In the genomic region with DNA sequence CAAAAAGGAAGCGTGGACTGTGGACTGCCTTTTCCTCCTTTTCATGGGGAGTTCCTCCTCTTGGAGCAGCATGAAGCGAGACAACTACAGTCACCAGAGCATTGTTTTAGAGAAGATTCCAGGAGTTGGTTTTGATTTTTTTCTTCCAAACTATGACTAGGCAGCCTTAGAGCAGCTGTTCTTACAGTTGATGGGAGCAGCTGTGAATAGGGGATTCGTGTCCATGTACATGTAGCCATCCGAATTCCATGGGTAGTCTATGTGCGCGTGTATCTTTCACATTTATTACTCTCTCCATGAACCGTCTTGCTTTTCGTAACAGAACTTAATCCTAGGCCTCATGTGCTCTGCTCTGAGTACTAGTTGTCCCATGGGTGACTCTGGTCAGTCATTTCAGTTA, we compare ENCODE assay signal across 17 mouse cellular contexts.
DNase-seq lines count a peak whose midpoint lies in the region; ATAC-seq and TF ChIP-seq lines count a peak whose summit lies in the region.
"Had no signal": no experiment of that assay in that cellular context is flagged by ENCODE, and none has a peak within 500 bp of the region (broad histone marks: within the 10 kb centered on the region; RNA-seq: fewer than 3 reads in every experiment).

No protein-coding gene starts in this region.

- intact Hi-C loops in heart, adult 2 months (cut with DNase I), result no loop called here
- intact Hi-C loops in heart, postnatal 14 days (cut with DNase I), result no loop called here

- 63% methylated on average over 8 of the region's 8 CpGs for WGBS in heart, adult 2 months
- 85% methylated on average over 8 of the region's 8 CpGs for WGBS in intestine, embryonic 14.5 days
- WGBS in intestine, postnatal 0 days, result 83% methylated on average over 8 of the region's 8 CpGs
- WGBS in embryonic facial prominence, embryonic 13.5 days, result 87% methylated on average over 8 of the region's 8 CpGs
- 88% methylated on average over 8 of the region's 8 CpGs for WGBS in small intestine, adult 2 months
- 97% methylated on average over 8 of the region's 8 CpGs for WGBS in forebrain, embryonic 13.5 days

- no peak overlapping the region for H3K4me2 ChIP-seq in intestine, embryonic 14.5 days (ENCODE audit: low read length)
- no peak overlapping the region for H3K4me2 ChIP-seq in intestine, postnatal 0 days (replicated peaks; ENCODE audit: low read depth)
- no peak overlapping the region for H3K4me2 ChIP-seq in embryonic facial prominence, embryonic 13.5 days
- H3K4me2 ChIP-seq in forebrain, embryonic 13.5 days, result no peak overlapping the region

- no peak for ATAC-seq in intestine, embryonic 14.5 days (replicated peaks; ENCODE audit: low FRiP score, low TSS enrichment, low read depth)
- no peak for ATAC-seq in intestine, postnatal 0 days
- ATAC-seq in embryonic facial prominence, embryonic 13.5 days (ENCODE audit: insufficient number of reproducible peaks, insufficient read depth, low FRiP score, low TSS enrichment, low read depth), result no peak
- ATAC-seq in forebrain, embryonic 13.5 days, result no peak
- ATAC-seq: hindbrain, embryonic 16.5 days; Patski had no signal

- H3K79me2 ChIP-seq in heart, adult 2 months (replicated peaks; ENCODE audit: control insufficient read depth, insufficient read depth, low read length), result no peaks in the 10 kb centered on the region

- H3K4me3 ChIP-seq in heart, adult 2 months, result no peak overlapping the region
- no peak overlapping the region for H3K4me3 ChIP-seq in intestine, embryonic 14.5 days (ENCODE audit: low read depth, low read length)
- H3K4me3 ChIP-seq in intestine, postnatal 0 days (ENCODE audit: low read depth, low read length), result no peak overlapping the region
- no peak overlapping the region for H3K4me3 ChIP-seq in embryonic facial prominence, embryonic 13.5 days
- H3K4me3 ChIP-seq in small intestine, adult 2 months (ENCODE audit: low read depth, low read length), result no peak overlapping the region
- no peak overlapping the region for H3K4me3 ChIP-seq in forebrain, embryonic 13.5 days
- H3K4me3 ChIP-seq: erythroblast, embryonic 14.5 days had no signal

- TF ChIP-seq POLR2A in heart, adult 2 months (IDR thresholded peaks at IDR 0.05; ENCODE audit: insufficient read depth, low read depth, low read length), result no peak
- TF ChIP-seq POLR2A in small intestine, adult 2 months (IDR thresholded peaks at IDR 0.05; ENCODE audit: low read depth, low read length), result no peak

- H3K9ac ChIP-seq in heart, adult 2 months (ENCODE audit: low read depth, low read length), result no peak overlapping the region
- no peak overlapping the region for H3K9ac ChIP-seq in intestine, embryonic 14.5 days (ENCODE audit: low read length)
- H3K9ac ChIP-seq in intestine, postnatal 0 days (ENCODE audit: low read depth, low read length), result no peak overlapping the region
- H3K9ac ChIP-seq in embryonic facial prominence, embryonic 13.5 days, result 0 out of 2 replicates have a peak overlapping the region, but pooled peaks have one; percentile 7
- H3K9ac ChIP-seq in forebrain, embryonic 13.5 days, result no peak overlapping the region

- peaks cover 24% of the 10 kb centered on the region for H3K4me1 ChIP-seq in heart, adult 2 months (ENCODE audit: control insufficient read depth, insufficient read depth, low read length)
- peaks cover 24% of the 10 kb centered on the region; the same call in 1 of the 2 replicates for H3K4me1 ChIP-seq in intestine, embryonic 14.5 days (replicated peaks; ENCODE audit: control insufficient read depth, insufficient read depth, low read length)
- H3K4me1 ChIP-seq in intestine, postnatal 0 days (replicated peaks; ENCODE audit: control insufficient read depth, insufficient read depth, low read length), result no peaks in the 10 kb centered on the region; the same call in 1 of the 2 replicates
- H3K4me1 ChIP-seq in embryonic facial prominence, embryonic 13.5 days, result peaks cover 81% of the 10 kb centered on the region
- H3K4me1 ChIP-seq in small intestine, adult 2 months (ENCODE audit: control insufficient read depth, insufficient read depth, insufficient read length, low read length), result no peaks in the 10 kb centered on the region; the same call in 1 of the 2 replicates
- H3K4me1 ChIP-seq in forebrain, embryonic 13.5 days, result peaks cover 48% of the 10 kb centered on the region

- H3K9me3 ChIP-seq in intestine, embryonic 14.5 days (ENCODE audit: control insufficient read depth, low read length), result no peaks in the 10 kb centered on the region
- no peaks in the 10 kb centered on the region for H3K9me3 ChIP-seq in intestine, postnatal 0 days (ENCODE audit: control insufficient read depth)
- no peaks in the 10 kb centered on the region for H3K9me3 ChIP-seq in embryonic facial prominence, embryonic 13.5 days
- H3K9me3 ChIP-seq in forebrain, embryonic 13.5 days (replicated peaks), result no peaks in the 10 kb centered on the region

- TF ChIP-seq EP300 in heart, adult 2 months (IDR thresholded peaks at IDR 0.05; ENCODE audit: insufficient read depth, low read depth, low read length), result no peak

- peaks cover 9% of the 10 kb centered on the region for H3K36me3 ChIP-seq in heart, adult 2 months (ENCODE audit: control insufficient read depth, insufficient read depth, low read length)
- no peaks in the 10 kb centered on the region for H3K36me3 ChIP-seq in intestine, embryonic 14.5 days (ENCODE audit: control insufficient read depth, insufficient read depth, low read length)
- no peaks in the 10 kb centered on the region for H3K36me3 ChIP-seq in intestine, postnatal 0 days (ENCODE audit: control insufficient read depth, insufficient read depth)
- H3K36me3 ChIP-seq in embryonic facial prominence, embryonic 13.5 days, result no peaks in the 10 kb centered on the region
- H3K36me3 ChIP-seq in small intestine, adult 2 months (ENCODE audit: control insufficient read depth, insufficient read depth, low read length), result no peaks in the 10 kb centered on the region
- no peaks in the 10 kb centered on the region for H3K36me3 ChIP-seq in forebrain, embryonic 13.5 days (ENCODE audit: poor library complexity, severe bottlenecking)

- no peaks in the 10 kb centered on the region for H3K27me3 ChIP-seq in heart, adult 2 months (ENCODE audit: control insufficient read depth, insufficient read depth, low read length)
- H3K27me3 ChIP-seq in intestine, embryonic 14.5 days (replicated peaks; ENCODE audit: control insufficient read depth, insufficient read depth, low read length), result no peaks in the 10 kb centered on the region
- no peaks in the 10 kb centered on the region for H3K27me3 ChIP-seq in intestine, postnatal 0 days (replicated peaks; ENCODE audit: control insufficient read depth, insufficient read depth, low read length)
- H3K27me3 ChIP-seq in embryonic facial prominence, embryonic 13.5 days, result no peaks in the 10 kb centered on the region
- H3K27me3 ChIP-seq in small intestine, adult 2 months (ENCODE audit: control insufficient read depth, insufficient read depth, low read length), result no peaks in the 10 kb centered on the region
- no peaks in the 10 kb centered on the region for H3K27me3 ChIP-seq in forebrain, embryonic 13.5 days
- H3K27me3 ChIP-seq: Patski had no signal

- TF ChIP-seq CTCF in heart, adult 2 months (IDR thresholded peaks at IDR 0.05), result no peak
- no peak for TF ChIP-seq CTCF in intestine, postnatal 0 days (IDR thresholded peaks at IDR 0.05; ENCODE audit: low read depth)
- TF ChIP-seq CTCF in small intestine, adult 2 months (IDR thresholded peaks at IDR 0.05; ENCODE audit: extremely low read depth, insufficient read length, insufficient replicate concordance, low read depth, low read length), result no peak

- H3K27ac ChIP-seq in heart, adult 2 months, result peak overlapping the region; percentile 2
- H3K27ac ChIP-seq in intestine, embryonic 14.5 days (ENCODE audit: low read depth), result peak overlapping the region; percentile 80
- no peak overlapping the region for H3K27ac ChIP-seq in intestine, postnatal 0 days (ENCODE audit: low read depth, low read length)
- no peak overlapping the region for H3K27ac ChIP-seq in embryonic facial prominence, embryonic 13.5 days
- H3K27ac ChIP-seq in small intestine, adult 2 months (ENCODE audit: insufficient read depth, low read depth, low read length), result 0 out of 2 replicates have a peak overlapping the region, but pooled peaks have one; percentile 19
- no peak overlapping the region for H3K27ac ChIP-seq in forebrain, embryonic 13.5 days

- DNase-seq in heart, adult 2 months, result no peak
- no peak for DNase-seq in heart, postnatal 14 days
- no peak for DNase-seq in intestine, embryonic 14.5 days (ENCODE audit: low spot score)
- DNase-seq in urinary bladder, postnatal 10 days (ENCODE audit: low spot score), result no peak
- DNase-seq: cerebellum, adult 2 months; gastrocnemius, postnatal 14 days; kidney, postnatal 10 days; lung, adult 18-20 months; right cerebral cortex, adult 18-20 months; thymus, adult 18-20 months had no signal

Comparison
In these comparisons a context has a peak if more than half of its experiments do, and no peak if none do; other contexts are left out.
1. H3K27ac ChIP-seq: peak in heart, adult 2 months (single experiment), intestine, embryonic 14.5 days (single experiment) and small intestine, adult 2 months (single experiment); none in intestine, postnatal 0 days (single experiment), embryonic facial prominence, embryonic 13.5 days (single experiment) and forebrain, embryonic 13.5 days (single experiment).